Mouse (Mus musculus) thymus, postnatal 0 days (tissue): ENCODE data around the gene Dda1. TPM values are rescaled to one million over a fixed set of nuclear protein-coding genes. Genes with fewer than 3 reads are reported as not detected.

Experiments
- polyA plus RNA-seq: library from polyadenylated mRNA; unstranded; fragments of >200 nt; fragmentation: Nextera tagmentation; extraction: Ambion mirVana; gene quantifications from 2 replicates; pipeline ENCODE4 v1.2.1, GENCODE M21; 2015

Dda1 gene
- polyA plus RNA-seq, 1 experiment from 2014 or later: 157 TPM

Other genes starting within 250 kb of the Dda1 start
- gene Myo9b, start 196.5 kb upstream of the Dda1 start, polyA plus RNA-seq: 16.4 and 18.7 TPM in 2 replicates
- 39.3 and 48.6 TPM in 2 replicates for gene Haus8, start 196.3 kb upstream of the Dda1 start, polyA plus RNA-seq
- 143 and 152 TPM in 2 replicates for gene Use1, start 102.4 kb upstream of the Dda1 start, polyA plus RNA-seq
- 17.4 and 19.2 TPM in 2 replicates for gene Ocel1, start 97.9 kb upstream of the Dda1 start, polyA plus RNA-seq
- gene Nr2f6, start 87.2 kb upstream of the Dda1 start, polyA plus RNA-seq: 17.7 and 18.4 TPM in 2 replicates
- 4.7 and 5.1 TPM in 2 replicates for gene Ushbp1, start 73.4 kb upstream of the Dda1 start, polyA plus RNA-seq
- 83.2 and 87.4 TPM in 2 replicates for gene Babam1, start 72.3 kb upstream of the Dda1 start, polyA plus RNA-seq
- gene Ankle1, start 63.2 kb upstream of the Dda1 start, polyA plus RNA-seq: 15.3 and 25.1 TPM in 2 replicates
- gene Abhd8, start 5.5 kb upstream of the Dda1 start, polyA plus RNA-seq: 190 and 219 TPM in 2 replicates
- 221 TPM in 2 replicates for gene Mrpl34, start 4.2 kb upstream of the Dda1 start, polyA plus RNA-seq
- gene Ano8, start 16.8 kb downstream of the Dda1 start, polyA plus RNA-seq: 0.68 and 1.4 TPM in 2 replicates
- 17.8 TPM in 2 replicates for gene Gtpbp3, start 18.9 kb downstream of the Dda1 start, polyA plus RNA-seq
- gene Plvap, start 42.6 kb downstream of the Dda1 start, polyA plus RNA-seq: 27.5 and 31.6 TPM in 2 replicates
- 0.08 and 0.15 TPM in 2 replicates for gene Ccdc194, start 56.5 kb downstream of the Dda1 start, polyA plus RNA-seq
- 158 TPM in 2 replicates for gene Bst2, start 68.3 kb downstream of the Dda1 start, polyA plus RNA-seq
- gene Mvb12a, start 73.7 kb downstream of the Dda1 start, polyA plus RNA-seq: 98.3 and 101 TPM in 2 replicates
- gene Tmem221, start 89.7 kb downstream of the Dda1 start, polyA plus RNA-seq: 13.0 and 13.1 TPM in 2 replicates
- gene Nxnl1, start 97.4 kb downstream of the Dda1 start, polyA plus RNA-seq: 1.1 and 1.3 TPM in 2 replicates
- gene Slc27a1, start 99.7 kb downstream of the Dda1 start, polyA plus RNA-seq: 32.4 and 33.8 TPM in 2 replicates
- 340 and 346 TPM in 2 replicates for gene Pgls, start 123.0 kb downstream of the Dda1 start, polyA plus RNA-seq
- 9.4 and 11.2 TPM in 2 replicates for gene Fam129c, start 128.4 kb downstream of the Dda1 start, polyA plus RNA-seq
- 37.9 and 38.9 TPM in 2 replicates for gene Colgalt1, start 141.8 kb downstream of the Dda1 start, polyA plus RNA-seq
- 0.58 and 0.68 TPM in 2 replicates for gene Unc13a, start 202.6 kb downstream of the Dda1 start, polyA plus RNA-seq
- gene Jak3, start 207.1 kb downstream of the Dda1 start, polyA plus RNA-seq: 17.0 and 20.3 TPM in 2 replicates
- 3.7 and 6.7 TPM in 2 replicates for gene Insl3, start 220.0 kb downstream of the Dda1 start, polyA plus RNA-seq
- 2.1 and 2.7 TPM in 2 replicates for gene B3gnt3, start 232.6 kb downstream of the Dda1 start, polyA plus RNA-seq